Mouse (Mus musculus) heart, postnatal 14 days (tissue): ENCODE results near the gene Sin3b. TPM values are rescaled to one million over a fixed set of nuclear protein-coding genes. Genes with fewer than 3 reads are reported as not detected.

Source experiments
- DNase-seq, 2 experiments: peaks; one replicate each; pipeline ENCODE4 v3.0.0; 2021 to 2022
- intact Hi-C: fragments of 180-260 bp; cut with DNase I; formaldehyde crosslinking; loops from one replicate; pipeline ENCODE4 v1.15.1; 2025
- microRNA-seq, 2 experiments: library from miRNA; unstranded; fragments of <30 nt; microRNA quantifications; one replicate each; pipeline ENCODE4 v1.2.0; 2021 to 2022
- total RNA-seq, 2 experiments: library from RNA; stranded (reverse); gene quantifications; 2 replicates each; pipeline ENCODE4 v1.2.3; 2021

Sin3b gene
- total RNA-seq, 2 experiments from 2014 or later, result 87.1 to 88.6 TPM

DNA sequence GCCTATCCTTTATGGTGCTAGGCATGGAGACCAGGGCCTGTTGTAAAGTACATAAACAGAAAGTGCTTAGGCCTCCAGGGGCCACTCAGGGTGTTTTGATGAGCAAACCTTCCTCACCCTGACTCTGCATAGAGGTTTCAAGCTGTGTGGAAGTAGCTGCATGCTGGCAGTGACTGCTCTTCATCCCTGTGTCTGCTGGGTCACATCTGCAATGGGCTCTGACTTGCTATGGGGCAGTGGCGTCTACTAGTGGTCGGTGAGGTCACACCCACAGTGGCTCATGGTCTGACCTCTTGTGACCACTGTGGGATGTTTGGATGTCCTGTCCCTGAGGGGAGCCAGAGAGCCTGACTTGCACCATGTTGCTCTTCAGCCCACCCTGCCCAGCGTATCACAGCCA, 28.0 kb downstream of the Sin3b start:
- DNase-seq, result no peak
- intact Hi-C loops, result no loop called here

DNA sequence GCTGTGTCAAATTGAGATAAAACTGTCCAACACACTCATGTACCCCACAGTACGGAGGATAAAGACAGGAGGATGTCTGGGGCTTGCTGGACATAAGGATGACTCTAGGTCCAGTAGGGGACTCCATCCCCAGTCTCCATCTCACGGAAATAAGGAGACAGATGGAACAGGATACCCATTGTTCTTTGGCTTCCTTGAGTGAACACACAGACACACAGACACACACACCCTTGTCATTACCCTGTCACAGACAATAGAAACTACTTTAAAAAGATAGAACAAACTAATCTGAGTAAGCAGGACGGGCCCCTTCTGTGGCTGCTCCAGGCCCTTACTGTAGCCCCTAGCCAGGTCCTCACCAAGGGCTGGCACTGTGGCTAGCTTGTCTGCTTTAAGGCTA, 29.2 kb downstream of the Sin3b start:
- intact Hi-C loops, result no loop called here

DNA sequence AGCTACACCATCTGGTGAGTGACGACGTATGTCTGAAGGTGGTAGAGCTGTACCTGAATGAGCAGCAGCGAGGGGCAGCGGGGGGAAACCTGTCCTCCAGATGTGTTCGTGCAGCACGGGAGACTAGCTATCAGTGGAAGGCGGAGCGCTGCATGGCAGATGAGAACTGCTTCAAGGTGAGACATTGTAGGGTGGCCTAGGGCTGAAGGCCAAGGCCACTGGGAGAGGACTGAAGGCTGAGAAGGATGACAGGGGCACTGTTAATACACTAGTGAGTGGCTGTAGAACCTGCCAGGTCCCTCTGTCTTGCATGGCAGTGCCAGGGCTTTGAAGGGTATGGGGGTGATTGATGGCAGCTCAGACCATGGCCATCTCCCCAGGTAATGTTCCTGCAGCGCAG, 30.1 kb downstream of the Sin3b start:
- DNase-seq, result no peak
- intact Hi-C loops, result no loop called here

More for the DNA sequence above, 29.2 kb downstream of the Sin3b start:
- DNase-seq, result peak in 1 of 2 experiments; percentile 1

DNA sequence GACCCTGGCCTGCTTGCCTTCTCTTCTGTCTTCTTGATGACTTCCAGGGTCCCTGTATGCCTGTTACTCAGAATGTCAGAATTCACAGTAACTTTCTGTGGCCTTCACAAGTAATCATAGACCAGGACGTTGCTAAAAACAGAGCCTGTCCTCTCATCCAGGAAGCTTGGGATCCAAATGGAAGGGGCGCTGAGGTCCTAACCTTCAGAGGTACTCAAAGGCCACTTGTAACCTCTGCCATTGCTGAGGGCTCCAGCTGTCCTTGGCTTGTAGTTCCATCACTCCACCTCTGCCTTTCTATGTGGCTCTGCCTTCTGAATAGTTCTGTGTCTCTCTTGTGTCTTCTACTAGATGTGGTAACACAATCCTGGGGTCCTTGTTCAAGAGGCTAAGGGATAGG, 30.7 kb downstream of the Sin3b start:
- intact Hi-C loops, result no loop called here
- DNase-seq, result no peak

DNA sequence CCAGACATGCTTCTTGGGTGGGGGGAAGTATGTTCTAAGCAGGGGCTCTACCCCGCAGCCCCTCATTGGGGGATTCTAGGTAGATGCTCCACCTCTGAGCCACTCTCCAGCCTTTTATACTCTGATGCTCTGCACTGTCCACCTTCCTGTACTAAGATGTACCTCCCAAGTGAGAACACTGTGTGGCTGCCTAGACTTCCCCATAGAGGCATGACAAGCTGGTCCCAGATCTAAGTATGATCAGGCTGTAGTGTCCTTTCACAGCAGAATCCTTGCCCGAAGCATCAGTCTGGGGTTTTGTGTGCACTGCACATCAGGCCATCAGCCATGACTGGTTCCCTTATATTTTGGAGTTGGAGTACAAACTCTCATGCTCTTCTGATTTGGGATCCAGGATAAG, 32.9 kb downstream of the Sin3b start:
- no peak for DNase-seq
- intact Hi-C loops, result no loop called here

DNA sequence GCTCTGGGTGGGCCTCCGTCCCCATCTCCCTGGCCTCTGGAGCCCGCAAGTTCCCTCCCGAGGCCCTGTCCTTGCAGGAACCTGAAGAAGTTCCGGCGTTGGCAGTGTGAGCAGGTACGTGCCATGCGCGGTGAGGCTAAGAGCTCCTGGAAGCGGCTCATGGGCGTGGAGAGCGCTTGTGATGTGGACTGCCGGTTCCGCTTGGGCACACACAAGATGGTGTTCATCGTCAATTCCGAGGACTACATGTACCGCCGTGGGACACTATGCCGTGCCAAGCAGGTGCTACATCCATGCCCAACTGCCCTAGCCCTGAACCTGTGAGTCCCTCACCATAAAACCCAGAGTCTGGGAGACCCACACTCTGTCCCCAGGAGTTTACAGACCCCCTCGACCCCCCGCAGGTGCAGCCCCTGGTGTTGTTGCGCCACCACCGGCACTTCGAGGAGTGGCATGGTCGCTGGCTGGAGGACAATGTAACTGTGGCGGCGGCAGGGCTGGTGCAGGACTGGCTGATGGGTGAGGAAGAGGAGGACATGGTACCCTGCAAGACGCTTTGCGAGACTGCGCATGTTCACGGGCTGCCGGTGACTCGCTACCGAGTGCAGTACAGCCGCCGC, 33.8 kb downstream of the Sin3b start:
- no peak for DNase-seq
- intact Hi-C loops, result no loop called here

DNA sequence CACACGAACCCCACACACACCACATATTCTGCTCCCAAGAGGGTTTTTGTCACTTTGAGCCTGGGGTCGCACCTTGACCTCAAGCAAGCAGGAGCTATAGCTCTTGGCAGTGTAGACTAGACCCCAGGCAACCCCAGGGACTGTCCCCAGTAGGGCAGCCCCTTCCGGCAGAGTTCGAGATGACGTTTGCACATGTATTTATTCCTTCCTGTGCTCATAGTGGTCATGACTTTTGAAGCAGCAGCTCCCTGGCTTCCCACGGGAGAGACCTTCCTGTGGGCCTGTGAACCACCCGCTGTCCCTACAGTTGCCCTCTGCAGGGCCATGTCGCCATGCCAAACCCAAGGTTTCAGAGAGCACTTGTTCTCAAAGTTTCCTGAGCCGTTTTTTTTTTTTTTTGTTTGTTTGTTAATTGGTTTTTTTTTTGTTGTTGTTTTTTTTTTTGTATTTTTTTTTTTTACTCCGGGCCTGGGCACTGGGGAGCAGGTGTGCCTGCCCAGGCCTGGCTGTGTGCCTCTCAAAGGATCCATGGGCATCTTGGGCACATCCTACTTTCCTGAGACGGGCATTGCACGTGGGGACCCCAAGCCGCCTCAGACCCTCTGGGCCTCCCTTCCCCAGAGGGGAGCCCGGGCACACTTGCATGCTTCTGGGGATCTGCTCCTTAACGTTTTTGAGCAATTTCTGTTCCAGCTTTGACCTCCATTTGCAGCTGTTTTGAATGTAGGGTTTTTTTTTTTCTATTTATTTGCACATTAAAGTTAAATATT, 34.5 kb downstream of the Sin3b start:
- no peak for DNase-seq
- intact Hi-C loops, result no loop called here

DNA sequence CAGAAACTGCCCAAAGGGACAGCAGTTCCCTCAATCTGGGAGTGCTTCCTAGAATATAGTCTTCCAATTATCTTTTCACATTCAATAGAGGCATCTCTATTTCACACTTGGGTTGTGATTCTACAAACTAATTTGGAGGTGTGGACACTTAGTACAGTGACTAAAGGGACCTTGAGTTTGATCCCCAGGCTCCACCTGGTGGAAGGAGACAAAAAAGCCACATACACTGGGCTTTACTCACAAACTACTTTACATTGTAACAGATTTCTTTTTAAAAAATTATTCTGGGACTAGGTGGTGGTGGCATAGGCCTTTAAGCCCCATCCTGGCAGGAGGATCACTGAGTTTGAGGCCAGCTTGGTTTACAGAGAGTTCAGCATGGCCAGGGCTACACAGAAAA, 35.2 kb downstream of the Sin3b start:
- intact Hi-C loops, result no loop called here
- DNase-seq, result no peak

DNA sequence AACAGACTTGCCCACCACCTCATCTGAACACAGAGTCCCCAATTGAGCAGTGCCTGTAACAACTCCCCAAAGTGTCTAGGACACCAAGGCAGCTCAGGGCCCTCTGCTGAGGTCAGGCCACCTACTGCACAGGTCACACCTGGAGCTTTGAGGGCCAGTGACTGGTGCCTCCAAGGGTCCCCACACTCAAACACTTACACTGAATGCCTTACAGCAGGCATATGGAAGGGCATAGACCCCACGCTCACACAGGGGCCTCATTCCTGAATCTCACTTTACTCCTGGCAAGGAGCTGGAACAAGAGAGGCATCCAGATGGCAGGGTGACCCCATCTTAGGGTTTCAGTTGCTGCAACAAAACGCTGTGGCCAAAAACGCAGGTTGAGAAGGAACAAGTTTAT, 37.1 kb downstream of the Sin3b start:
- intact Hi-C loops, result no loop called here
- DNase-seq, result no peak

DNA sequence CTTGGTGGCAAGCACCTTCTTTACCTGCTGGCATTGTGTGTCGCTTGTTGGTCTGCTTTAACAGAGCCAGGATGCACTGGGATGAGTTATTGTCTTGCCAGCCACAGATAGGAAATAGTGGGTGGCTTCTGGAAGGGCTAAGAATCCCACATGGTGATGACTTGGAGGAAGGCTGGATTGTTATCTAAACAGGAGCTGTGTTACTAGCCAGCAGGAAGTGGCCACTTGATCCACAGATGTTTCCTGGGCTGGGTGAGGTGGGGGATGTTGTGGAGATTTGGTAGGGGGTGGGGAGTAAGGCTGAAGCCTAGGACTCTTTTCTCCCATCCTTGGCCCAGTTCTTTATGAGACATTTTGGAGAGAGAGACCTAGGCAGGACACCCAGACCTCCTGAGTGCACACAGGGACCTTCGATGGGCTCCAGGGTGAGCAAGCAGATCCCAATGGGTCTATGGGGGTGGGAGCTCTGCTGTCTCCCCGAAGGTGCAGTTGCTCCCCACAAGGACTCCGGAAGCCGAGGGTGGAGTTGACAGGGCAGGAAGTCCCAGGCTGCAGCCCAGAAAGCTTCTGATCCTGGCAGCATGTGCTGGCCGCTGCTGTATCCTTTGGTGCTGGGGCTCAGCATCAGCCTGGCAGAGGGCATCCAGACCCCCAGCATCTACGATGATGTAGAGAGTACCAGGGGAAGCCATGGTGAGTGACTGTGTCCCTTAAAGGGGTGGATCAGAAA, 38.4 kb downstream of the Sin3b start, which contains the start of gene F2rl3:
Gene F2rl3, plus strand, starts transcription at position 559 of the 730 bp plus-strand sequence.
- peak in 1 of 2 experiments; percentile 28 for DNase-seq
- intact Hi-C loops, result no loop called here

DNA sequence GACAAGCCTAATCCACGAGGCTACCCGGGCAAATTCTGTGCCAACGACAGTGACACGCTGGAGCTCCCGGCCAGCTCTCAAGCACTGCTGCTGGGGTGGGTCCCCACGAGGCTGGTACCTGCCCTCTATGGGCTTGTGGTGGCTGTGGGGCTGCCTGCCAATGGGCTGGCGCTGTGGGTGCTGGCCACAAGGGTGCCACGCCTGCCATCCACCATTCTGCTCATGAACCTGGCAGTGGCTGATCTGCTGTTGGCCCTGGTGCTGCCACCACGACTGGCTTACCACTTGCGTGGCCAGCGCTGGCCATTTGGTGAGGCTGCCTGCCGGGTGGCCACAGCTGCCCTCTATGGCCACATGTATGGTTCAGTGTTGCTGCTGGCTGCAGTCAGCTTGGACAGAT, 39.2 kb downstream of the Sin3b start:
- intact Hi-C loops, result no loop called here
- DNase-seq, result no peak

DNA sequence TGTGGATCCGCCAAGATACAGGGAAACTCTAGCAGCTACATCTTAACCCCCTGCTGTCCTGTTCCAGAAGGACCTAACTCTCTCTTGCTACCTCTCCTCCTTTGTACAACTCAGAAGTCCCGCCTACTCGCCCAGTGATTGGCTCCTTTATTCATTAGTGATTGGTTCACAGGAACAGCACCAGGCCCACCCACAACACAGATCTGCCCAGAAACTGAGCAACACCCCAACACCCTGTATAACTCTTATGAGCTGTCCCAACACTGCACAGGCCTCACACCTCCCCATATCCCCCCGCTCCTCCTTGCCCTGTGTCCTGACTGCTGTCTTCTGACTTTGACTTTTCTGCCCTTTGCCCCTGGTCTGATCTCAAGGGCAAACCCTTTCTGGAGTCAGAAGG, 42.6 kb downstream of the Sin3b start:
- intact Hi-C loops, result no loop called here

DNA sequence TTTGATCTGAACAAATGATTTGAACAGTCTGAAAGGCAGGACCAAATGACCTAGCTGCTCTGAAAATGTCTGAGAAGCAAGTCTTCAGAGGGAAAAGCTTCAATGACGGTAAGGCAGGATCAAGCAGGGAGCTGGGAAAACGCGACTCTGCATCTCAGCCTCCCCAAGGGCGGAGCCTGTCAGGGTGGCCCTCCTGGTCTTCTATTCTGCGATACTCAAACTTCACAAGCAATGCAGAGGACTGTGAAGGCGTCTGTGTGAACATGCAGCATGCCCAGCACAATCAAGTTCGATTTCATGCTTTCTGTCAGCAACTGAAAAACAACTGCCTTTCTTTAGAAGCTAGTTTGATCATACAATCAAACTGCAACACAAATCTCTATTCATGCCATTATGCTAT, 43.7 kb downstream of the Sin3b start:
- no peak for DNase-seq
- intact Hi-C loops, result no loop called here

More for the DNA sequence above, 42.6 kb downstream of the Sin3b start:
- no peak for DNase-seq

DNA sequence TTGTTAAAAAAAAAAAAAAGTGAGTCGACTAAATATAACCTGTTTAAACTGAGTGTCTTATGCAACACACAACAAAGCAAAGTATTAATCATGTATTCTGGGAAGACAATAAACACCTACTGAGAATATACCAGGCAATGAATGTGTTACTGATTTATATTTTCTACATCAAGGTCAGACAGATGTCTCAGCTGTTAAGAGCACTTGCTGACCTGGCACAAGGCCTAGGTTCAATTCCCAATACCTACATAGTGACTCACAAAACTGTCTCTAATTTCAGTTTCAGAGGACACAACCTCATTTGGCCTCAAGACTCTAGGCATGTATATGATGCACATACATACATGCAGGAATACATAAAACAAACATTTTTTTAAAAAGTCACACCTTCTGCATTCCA, 54.7 kb downstream of the Sin3b start:
- intact Hi-C loops, result no loop called here

DNA sequence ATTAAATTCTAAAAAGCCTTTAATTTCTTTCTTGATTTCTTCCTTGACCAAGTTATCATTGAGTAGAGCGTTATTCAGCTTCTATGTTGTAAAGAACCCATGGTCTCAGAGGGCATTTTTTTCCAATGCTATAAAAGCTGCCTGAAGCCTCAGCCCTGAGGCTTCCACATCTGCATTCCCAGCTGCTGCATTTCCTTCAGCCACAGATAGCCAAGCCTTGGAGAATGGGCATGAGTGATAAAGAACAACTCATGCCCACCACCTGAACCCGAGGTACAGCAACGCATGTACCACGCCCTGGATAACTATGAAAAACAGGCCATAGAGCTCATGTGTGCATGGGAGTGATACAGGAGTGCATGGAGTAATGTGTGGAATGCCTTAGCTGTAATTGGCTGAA, 57.6 kb downstream of the Sin3b start:
- DNase-seq, result no peak
- intact Hi-C loops, result no loop called here

More for the DNA sequence above, 54.7 kb downstream of the Sin3b start:
- DNase-seq, result no peak

DNA sequence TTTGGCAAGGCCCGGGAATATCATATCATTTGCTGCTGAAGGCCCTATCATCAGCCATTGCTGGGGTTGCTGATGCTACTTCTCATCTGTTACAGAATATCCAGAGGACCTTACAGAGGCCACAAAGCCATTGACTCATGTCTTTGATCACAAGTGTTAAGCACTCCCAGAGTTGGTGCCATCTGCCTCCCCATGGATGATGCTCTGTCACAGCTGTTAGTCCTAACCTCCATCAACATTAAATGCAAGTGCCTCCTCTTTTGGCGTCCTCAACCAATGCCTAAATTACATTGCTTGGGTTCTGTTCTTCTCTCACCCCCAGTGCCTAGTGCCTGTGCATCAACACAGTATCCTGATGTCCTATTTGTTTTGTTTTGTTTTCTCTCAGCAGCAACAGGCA, 78.5 kb downstream of the Sin3b start:
- intact Hi-C loops, result no loop called here
- no peak for DNase-seq

Small RNA genes lying within 50 kb of the gene (microRNA-seq; reads per million reads assigned to microRNA genes)
- 0 reads per million in 2 experiments for gene Gm26237

Other genes starting within 250 kb of the Sin3b start
- 10 to 100 TPM; 42.9 to 43.2 TPM for gene Cherp, start 248.1 kb upstream of the Sin3b start, total RNA-seq
- gene Slc35e1, start 230.7 kb upstream of the Sin3b start, total RNA-seq, result 10 to 100 TPM; 44.1 to 47.8 TPM
- 10 to 100 TPM; 10.5 to 10.7 TPM for gene Med26, start 175.0 kb upstream of the Sin3b start, total RNA-seq
- gene Smim7, start 152.2 kb upstream of the Sin3b start, total RNA-seq, result 100 to 1,000 TPM; 111 to 117 TPM
- 100 to 1,000 TPM; 372 TPM for gene Tmem38a, start 151.2 kb upstream of the Sin3b start, total RNA-seq
- gene Nwd1, start 76.6 kb upstream of the Sin3b start, total RNA-seq, result under 1 TPM; 0.62 to 0.88 TPM
- 1 to 10 TPM; 2.0 to 2.2 TPM for gene F2rl3, start 38.6 kb downstream of the Sin3b start, total RNA-seq